13 mouse cellular contexts compared by ENCODE assay signal in the genomic region with DNA sequence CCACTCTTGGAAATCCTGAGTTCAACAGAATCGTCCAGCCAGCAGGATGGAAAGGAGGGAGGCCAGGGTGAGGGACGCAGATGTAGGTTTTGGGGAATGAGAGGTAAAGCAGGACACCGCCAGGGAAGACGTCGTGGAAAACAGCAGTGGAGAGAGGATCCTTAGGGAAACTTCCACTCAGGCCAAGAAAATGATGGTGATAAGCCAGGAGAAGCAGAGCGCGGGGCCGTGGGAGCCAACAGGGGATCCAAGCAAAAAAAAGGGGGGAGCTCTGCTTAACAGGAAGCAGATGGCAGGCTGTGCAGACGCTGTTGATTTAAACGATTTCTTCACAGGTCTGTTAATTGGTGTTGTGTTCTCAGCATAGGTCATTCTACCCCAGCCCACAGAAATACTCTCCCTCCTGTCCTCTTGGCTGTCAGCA. TPM values are rescaled to one million over a fixed set of nuclear protein-coding genes. Genes with fewer than 3 reads are reported as not detected.
DNase-seq lines count a peak whose midpoint lies in the region; ATAC-seq and TF ChIP-seq lines count a peak whose summit lies in the region.
"Had no signal": no experiment of that assay in that cellular context is flagged by ENCODE, and none has a peak within 500 bp of the region (broad histone marks: within the 10 kb centered on the region; RNA-seq: fewer than 3 reads in every experiment).

No protein-coding gene starts in this region.

- no peak overlapping the region for H3K9ac ChIP-seq in heart, embryonic 12.5 days
- H3K9ac ChIP-seq in heart, embryonic 11.5 days (ENCODE audit: low read depth, low read length): no peak overlapping the region
- H3K9ac ChIP-seq in neural tube, embryonic 15.5 days (replicated peaks): no peak overlapping the region
- H3K9ac ChIP-seq: neural tube, embryonic 13.5 days had no signal

- 48% methylated on average over 10 of the region's 10 CpGs for WGBS in heart, embryonic 12.5 days
- WGBS in heart, embryonic 11.5 days (ENCODE audit: insufficient replicate concordance): 37% methylated on average over 10 of the region's 10 CpGs
- WGBS in neural tube, embryonic 15.5 days: 54% methylated on average over 10 of the region's 10 CpGs

- H3K27ac ChIP-seq in heart, embryonic 12.5 days (ENCODE audit: poor library complexity, severe bottlenecking): 0 out of 2 replicates have a peak overlapping the region, but pooled peaks have one; percentile 18
- H3K27ac ChIP-seq in heart, embryonic 11.5 days (ENCODE audit: low read depth, low read length): no peak overlapping the region
- no peak overlapping the region for H3K27ac ChIP-seq in layer of hippocampus, adult 2 months
- no peak overlapping the region for H3K27ac ChIP-seq in neural tube, embryonic 15.5 days (replicated peaks)
- H3K27ac ChIP-seq: heart, adult 2 months; neural tube, embryonic 13.5 days had no signal

- no peaks in the 10 kb centered on the region for H3K9me3 ChIP-seq in heart, embryonic 12.5 days (replicated peaks)
- H3K9me3 ChIP-seq in heart, embryonic 11.5 days (replicated peaks; ENCODE audit: control insufficient read depth, low read length): no peaks in the 10 kb centered on the region
- no peaks in the 10 kb centered on the region for H3K9me3 ChIP-seq in neural tube, embryonic 15.5 days (replicated peaks)
- H3K9me3 ChIP-seq: neural tube, embryonic 13.5 days had no signal

- DNase-seq in thymus, postnatal 25 days: peak; percentile 4
- DNase-seq in thymus, postnatal 10 days (ENCODE audit: low spot score in 2 of 2): no peak
- DNase-seq in layer of hippocampus, adult 2 months (ENCODE audit: low spot score in 2 of 2): no peak
- no peak for DNase-seq in left cerebral cortex, postnatal 36 days (ENCODE audit: low spot score in 2 of 2)
- DNase-seq: cerebellum, adult 9-10 months had no signal

- intact Hi-C loops in left cerebral cortex, postnatal 36 days (cut with DNase I): no loop called here

- H3K4me1 ChIP-seq in heart, embryonic 12.5 days (replicated peaks): peaks cover 37% of the 10 kb centered on the region
- peaks cover 17% of the 10 kb centered on the region for H3K4me1 ChIP-seq in heart, embryonic 11.5 days (ENCODE audit: control insufficient read depth, insufficient read depth, low read length)
- peaks cover 3% of the 10 kb centered on the region; the same call in 1 of the 2 replicates for H3K4me1 ChIP-seq in neural tube, embryonic 15.5 days

- no peak for ATAC-seq in heart, embryonic 12.5 days (ENCODE audit: insufficient number of reproducible peaks, low FRiP score)
- ATAC-seq in heart, embryonic 11.5 days (replicated peaks; ENCODE audit: insufficient number of reproducible peaks, low FRiP score, low TSS enrichment): no peak
- peak; percentile 86 for ATAC-seq in hematopoietic stem cell, adult 5-6 weeks (replicated peaks in 1 of 2; ENCODE audit: insufficient read depth in 1 of 2, low FRiP score in 2 of 2, low TSS enrichment in 1 of 2, low read depth in 1 of 2, poor library complexity in 2 of 2, severe bottlenecking in 2 of 2)
- no peak for ATAC-seq in neural tube, embryonic 15.5 days (ENCODE audit: low FRiP score)

- H3K4me3 ChIP-seq in heart, embryonic 12.5 days: no peak overlapping the region
- no peak overlapping the region for H3K4me3 ChIP-seq in heart, embryonic 11.5 days (ENCODE audit: low read depth, low read length)
- no peak overlapping the region for H3K4me3 ChIP-seq in layer of hippocampus, adult 2 months
- no peak overlapping the region for H3K4me3 ChIP-seq in neural tube, embryonic 15.5 days (replicated peaks)
- H3K4me3 ChIP-seq: heart, adult 2 months; neural tube, embryonic 13.5 days had no signal

- H3K36me3 ChIP-seq in heart, embryonic 12.5 days: peaks cover 18% of the 10 kb centered on the region
- H3K36me3 ChIP-seq in heart, embryonic 11.5 days (ENCODE audit: control insufficient read depth, insufficient read depth, low read length): peaks cover 13% of the 10 kb centered on the region; the same call in 1 of the 2 replicates
- peaks cover 11% of the 10 kb centered on the region for H3K36me3 ChIP-seq in neural tube, embryonic 15.5 days

- no peak for TF ChIP-seq CTCF in layer of hippocampus, adult 2 months (conservative IDR thresholded peaks at IDR 0.05)

- no peaks in the 10 kb centered on the region for H3K27me3 ChIP-seq in heart, embryonic 12.5 days (replicated peaks)
- no peaks in the 10 kb centered on the region for H3K27me3 ChIP-seq in heart, embryonic 11.5 days (ENCODE audit: control insufficient read depth, insufficient read depth, low read length)
- H3K27me3 ChIP-seq in neural tube, embryonic 15.5 days (replicated peaks): no peaks in the 10 kb centered on the region
- H3K27me3 ChIP-seq: neural tube, embryonic 13.5 days had no signal

- no peak overlapping the region; the same call in 1 of the 2 replicates for H3K4me2 ChIP-seq in heart, embryonic 12.5 days
- H3K4me2 ChIP-seq in heart, embryonic 11.5 days: no peak overlapping the region
- no peak overlapping the region for H3K4me2 ChIP-seq in neural tube, embryonic 15.5 days
- H3K4me2 ChIP-seq: neural tube, embryonic 13.5 days had no signal

RNA-seq across cellular contexts. Expression of a gene that starts 5.0 kb away (rescaled TPM):
- not detected in 2 replicates for polyA plus RNA-seq in heart, embryonic 12.5 days (2016; fragmentation: Nextera tagmentation; extraction: Ambion mirVana)
- not detected in 2 replicates for polyA plus RNA-seq in heart, embryonic 11.5 days (2014; fragmentation: Nextera tagmentation; extraction: Ambion mirVana)
- total RNA-seq in hematopoietic stem cell, adult 5-6 weeks (2017): not detected in 2 replicates
- not detected for total RNA-seq in layer of hippocampus, adult 2 months (2021)
- not detected in 2 replicates for polyA plus RNA-seq in neural tube, embryonic 15.5 days (2015; fragmentation: Nextera tagmentation; extraction: Ambion mirVana)
- total RNA-seq in left cerebral cortex, postnatal 36 days (2021): not detected
- total RNA-seq: heart, adult 2 months had no signal
- polyA plus RNA-seq: heart, adult 2 months; liver, embryonic 16.5 days; neural tube, embryonic 13.5 days; urinary bladder, adult 2 months had no signal

RNA-seq across cellular contexts. Expression of a gene that starts 20.2 kb away (rescaled TPM):
- polyA plus RNA-seq in heart, embryonic 12.5 days (2016; fragmentation: Nextera tagmentation; extraction: Ambion mirVana): 57.3 and 65.5 TPM in 2 replicates
- polyA plus RNA-seq in heart, embryonic 11.5 days (2014; fragmentation: Nextera tagmentation; extraction: Ambion mirVana): 60.0 and 65.2 TPM in 2 replicates
- total RNA-seq in hematopoietic stem cell, adult 5-6 weeks (2017): 45.2 and 49.2 TPM in 2 replicates
- 10 to 100 TPM; 19.6 to 24.5 TPM for total RNA-seq in layer of hippocampus, adult 2 months (2021)
- 32.5 and 42.3 TPM in 2 replicates for polyA plus RNA-seq in neural tube, embryonic 15.5 days (2015; fragmentation: Nextera tagmentation; extraction: Ambion mirVana)
- total RNA-seq in left cerebral cortex, postnatal 36 days (2021): 10 to 100 TPM; 20.4 to 21.9 TPM

Comparison
In these comparisons a context has a peak if more than half of its experiments do, and no peak if none do; other contexts are left out.
1. ATAC-seq: peak in hematopoietic stem cell, adult 5-6 weeks (2 of 2); none in heart, embryonic 12.5 days (single experiment), heart, embryonic 11.5 days (single experiment) and neural tube, embryonic 15.5 days (single experiment).